Mouse (Mus musculus) ES-Bruce4 (cell line): ENCODE measurements around the gene Pitpna. TPM values are rescaled to one million over a fixed set of nuclear protein-coding genes. Genes with fewer than 3 reads are reported as not detected.

Source experiments
- H3K27ac ChIP-seq: 2 replicates; pipeline ENCODE4 v1.5.1; 2012; ENCODE audit warnings: low read length, inconsistent platforms; ENCODE audit not compliant: insufficient read depth
- H3K27me3 ChIP-seq: 2 replicates; pipeline ENCODE4 v1.6.1; 2012; ENCODE audit warnings: mild to moderate bottlenecking, low read length, inconsistent platforms; ENCODE audit not compliant: control insufficient read depth, poor library complexity, insufficient read depth, severe bottlenecking
- H3K36me3 ChIP-seq: 2 replicates; pipeline ENCODE4 v1.6.1; 2012; ENCODE audit warnings: inconsistent platforms, mild to moderate bottlenecking, low read length, moderate library complexity; ENCODE audit not compliant: control insufficient read depth, poor library complexity, insufficient read depth, severe bottlenecking
- H3K4me1 ChIP-seq: one replicate; pipeline ENCODE4 v1.8.1; 2011; ENCODE audit warnings: low read length; ENCODE audit not compliant: control insufficient read depth, insufficient read depth
- H3K4me3 ChIP-seq: 2 replicates; pipeline ENCODE4 v1.5.1; 2011; ENCODE audit warnings: low read depth, mild to moderate bottlenecking, low read length
- H3K9ac ChIP-seq: 2 replicates; pipeline ENCODE4 v1.6.1; 2012; ENCODE audit warnings: low read depth, mild to moderate bottlenecking, inconsistent platforms; ENCODE audit not compliant: poor library complexity, severe bottlenecking
- H3K9me3 ChIP-seq: replicated peaks from 2 replicates; pipeline ENCODE4 v1.6.1; 2012; ENCODE audit warnings: mild to moderate bottlenecking, low read length, inconsistent platforms; ENCODE audit not compliant: control insufficient read depth, poor library complexity, insufficient read depth, severe bottlenecking
- CTCF ChIP-seq: IDR thresholded peaks from one replicate; pipeline ENCODE4 v1.8.1; 2011; ENCODE audit warnings: low read depth, low read length
- EP300 ChIP-seq: IDR thresholded peaks from 2 replicates; pipeline ENCODE4 v1.6.1; 2011; ENCODE audit warnings: low read depth, low read length; ENCODE audit not compliant: insufficient read depth
- POLR2A ChIP-seq: IDR thresholded peaks from one replicate; pipeline ENCODE4 v1.8.1; 2011; ENCODE audit warnings: low read length; ENCODE audit not compliant: insufficient read depth
- polyA plus RNA-seq: library from polyadenylated mRNA; stranded (reverse); fragments of >200 nt; gene quantifications from 2 replicates; pipeline ENCODE4 v1.2.4, GENCODE M21; 2011; ENCODE audit warnings: low read depth; ENCODE audit not compliant: missing spikeins, insufficient read depth, insufficient read length

The Pitpna gene
- polyA plus RNA-seq, 1 experiment, result 70.5 TPM

GRCm38 (mm10) chr11:75631561-75632225 lies 43.8 kb downstream of the Pitpna start:
- no peaks in the 10 kb centered on the region for H3K27me3 ChIP-seq
- H3K9ac ChIP-seq, result peak overlapping the region; percentile 59
- H3K9me3 ChIP-seq, result no peaks in the 10 kb centered on the region
- peak overlapping the region; percentile 85 for H3K4me3 ChIP-seq
- no peaks in the 10 kb centered on the region for H3K4me1 ChIP-seq
- TF ChIP-seq CTCF (no peak), POLR2A (no peak), EP300 (no peak)
- H3K36me3 ChIP-seq, result peaks cover 1% of the 10 kb centered on the region; the same call in 1 of the 2 replicates
- H3K27ac ChIP-seq, result no peak overlapping the region

DNA sequence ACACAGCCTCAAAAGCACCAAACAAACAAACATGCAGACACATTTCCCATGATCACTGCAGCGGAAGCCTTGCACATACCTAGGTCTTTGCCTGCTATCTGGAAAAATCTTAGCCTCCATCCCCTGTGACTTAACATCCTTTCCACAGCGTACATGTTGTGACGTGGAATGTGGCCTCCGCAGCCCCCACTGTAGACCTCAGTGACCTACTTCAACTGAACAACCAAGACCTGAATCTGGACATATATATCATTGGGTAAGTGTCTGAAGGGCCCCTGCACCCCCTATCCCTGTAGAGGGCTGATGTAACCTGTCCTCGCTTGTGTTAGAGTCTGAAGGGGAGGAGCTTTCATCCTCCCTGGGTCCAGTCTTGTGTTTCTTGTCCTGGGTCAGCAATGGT lies 45.0 kb downstream of the Pitpna start:
- TF ChIP-seq EP300, result no peak
- TF ChIP-seq CTCF, result no peak
- no peak for TF ChIP-seq POLR2A
- no peak overlapping the region for H3K9ac ChIP-seq
- no peaks in the 10 kb centered on the region for H3K27me3 ChIP-seq
- no peak overlapping the region for H3K27ac ChIP-seq
- no peaks in the 10 kb centered on the region; the same call in 1 of the 2 replicates for H3K36me3 ChIP-seq
- no peaks in the 10 kb centered on the region for H3K9me3 ChIP-seq
- H3K4me3 ChIP-seq, result no peak overlapping the region
- H3K4me1 ChIP-seq, result no peaks in the 10 kb centered on the region

- no peaks in the 10 kb centered on the region for H3K9me3 ChIP-seq
- no peaks in the 10 kb centered on the region for H3K27me3 ChIP-seq
- H3K9ac ChIP-seq, result no peak overlapping the region
- no peaks in the 10 kb centered on the region for H3K4me1 ChIP-seq
- TF ChIP-seq CTCF, result no peak
- no peak for TF ChIP-seq POLR2A
- no peak for TF ChIP-seq EP300
- no peak overlapping the region for H3K27ac ChIP-seq
- H3K4me3 ChIP-seq, result no peak overlapping the region
- H3K36me3 ChIP-seq, result no peaks in the 10 kb centered on the region
Observed at GRCm38 (mm10) chr11:75634801-75635200, 46.9 kb downstream of the Pitpna start.

DNA sequence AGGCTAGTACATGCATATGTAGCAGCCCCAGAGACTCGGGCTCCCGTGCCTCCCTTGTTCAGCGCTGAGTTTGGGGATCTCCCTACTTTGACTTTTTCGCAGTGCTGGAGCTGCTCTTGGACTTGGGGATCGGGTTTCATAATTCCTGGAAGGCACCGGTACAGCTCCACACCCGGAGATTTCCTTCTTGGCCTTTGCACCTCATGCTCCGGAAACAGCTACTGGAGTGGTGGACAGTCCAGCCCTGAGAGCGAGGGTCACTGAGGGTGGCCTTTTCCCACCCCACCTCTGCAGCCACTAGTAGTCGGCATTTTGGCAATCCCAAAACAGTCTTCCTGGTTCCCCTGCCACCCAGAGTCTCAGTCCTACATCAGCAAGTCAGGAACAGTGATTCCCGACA lies 47.4 kb downstream of the Pitpna start:
- H3K27me3 ChIP-seq, result no peaks in the 10 kb centered on the region
- TF ChIP-seq POLR2A, result no peak
- TF ChIP-seq EP300, result no peak
- TF ChIP-seq CTCF, result no peak
- no peaks in the 10 kb centered on the region for H3K36me3 ChIP-seq
- no peak overlapping the region for H3K4me3 ChIP-seq
- H3K27ac ChIP-seq, result no peak overlapping the region
- H3K9me3 ChIP-seq, result no peaks in the 10 kb centered on the region
- H3K9ac ChIP-seq, result no peak overlapping the region
- H3K4me1 ChIP-seq, result no peaks in the 10 kb centered on the region

DNA sequence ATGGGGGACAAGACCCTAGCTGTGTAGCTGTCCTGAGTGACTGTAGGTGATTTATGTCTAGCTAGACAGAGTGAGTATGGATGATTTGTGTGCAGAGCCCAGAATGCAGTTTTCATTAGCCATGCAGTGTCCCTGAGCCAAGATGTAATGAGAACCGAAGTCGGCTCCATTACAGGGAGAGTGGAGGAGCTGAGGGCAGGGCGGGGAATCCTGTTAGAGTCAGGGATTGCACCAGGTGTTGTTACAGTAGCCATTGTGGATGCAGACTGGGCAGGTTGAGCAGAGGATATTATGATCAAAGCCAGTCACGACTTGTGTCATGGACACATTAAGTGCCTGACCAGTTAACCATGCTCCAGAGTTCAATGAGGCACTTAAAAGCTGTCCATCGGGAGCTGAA lies 55.4 kb downstream of the Pitpna start:
- Histone ChIP-seq H3K27me3 (no peaks in the 10 kb centered on the region), H3K36me3 (no peaks in the 10 kb centered on the region), H3K4me3 (no peak overlapping the region), H3K27ac (no peak overlapping the region), H3K4me1 (no peaks in the 10 kb centered on the region), H3K9me3 (no peaks in the 10 kb centered on the region), H3K9ac (no peak overlapping the region)
- no peak for TF ChIP-seq POLR2A
- TF ChIP-seq EP300, result no peak
- TF ChIP-seq CTCF, result no peak

- no peaks in the 10 kb centered on the region for H3K4me1 ChIP-seq
- H3K4me3 ChIP-seq, result no peak overlapping the region
- no peaks in the 10 kb centered on the region for H3K36me3 ChIP-seq
- no peaks in the 10 kb centered on the region for H3K9me3 ChIP-seq
- no peak overlapping the region for H3K27ac ChIP-seq
- TF ChIP-seq POLR2A (no peak), EP300 (no peak), CTCF (no peak)
- no peaks in the 10 kb centered on the region for H3K27me3 ChIP-seq
- no peak overlapping the region for H3K9ac ChIP-seq
Observed at GRCm38 (mm10) chr11:75644684-75645083, 56.8 kb downstream of the Pitpna start.
